Mouse (Mus musculus) kidney, adult 9 months (tissue): ENCODE measurements around the gene Phykpl.
"Not testable (repeated sequence)": the region's sequence is repeated elsewhere in the genome, so short reads cannot be mapped to it uniquely, and the experiment has no call there.

Experiments used
- DNase-seq: peaks from one replicate; pipeline ENCODE4 v3.0.0; 2022

The Phykpl gene

GRCm38 (mm10) chr11:51587059-51587458 is 2.5 kb downstream of the Phykpl start:
- DNase-seq: peak; percentile 2

- peak; percentile 4 for DNase-seq
These were observed 4.3 kb downstream of the Phykpl start for GRCm38 (mm10) chr11:51588833-51589232.

- DNase-seq: peak; percentile 1
These were observed 5.4 kb downstream of the Phykpl start for GRCm38 (mm10) chr11:51590002-51590401.

GRCm38 (mm10) chr11:51591168-51591567 is 6.6 kb downstream of the Phykpl start:
- DNase-seq: no peak

- DNase-seq: no peak
These were observed 7.4 kb downstream of the Phykpl start for GRCm38 (mm10) chr11:51591915-51592314.

- no peak for DNase-seq
These were observed 8.8 kb downstream of the Phykpl start for GRCm38 (mm10) chr11:51593368-51593767.

- DNase-seq: no peak
These were observed 9.3 kb downstream of the Phykpl start for GRCm38 (mm10) chr11:51593849-51594248.

GRCm38 (mm10) chr11:51594715-51595350 is 10.3 kb downstream of the Phykpl start:
- no peak for DNase-seq

GRCm38 (mm10) chr11:51595459-51596083 is 11.0 kb downstream of the Phykpl start:
- no peak for DNase-seq

- no peak for DNase-seq
These were observed 13.0 kb downstream of the Phykpl start for GRCm38 (mm10) chr11:51597553-51597952.

GRCm38 (mm10) chr11:51602253-51602652 is 17.7 kb downstream of the Phykpl start:
- no peak for DNase-seq

- peak; percentile 95 for DNase-seq
These were observed 21.3 kb downstream of the Phykpl start for GRCm38 (mm10) chr11:51605602-51606446.

GRCm38 (mm10) chr11:51606447-51607095 is 22.0 kb downstream of the Phykpl start, which contains the start of gene Hnrnpab:
Gene Hnrnpab (minus strand): TSS chr11:51606847.
- DNase-seq: peak; percentile 99

GRCm38 (mm10) chr11:51607096-51607738 is 22.7 kb downstream of the Phykpl start:
- DNase-seq: no peak

- no peak for DNase-seq
These were observed 24.8 kb downstream of the Phykpl start for GRCm38 (mm10) chr11:51609266-51609909.

- DNase-seq: not testable (repeated sequence)
These were observed 25.4 kb downstream of the Phykpl start for GRCm38 (mm10) chr11:51609940-51610339.

- DNase-seq: no peak
These were observed 29.7 kb downstream of the Phykpl start for GRCm38 (mm10) chr11:51614256-51614655.

- DNase-seq: peak; percentile 44
These were observed 30.6 kb downstream of the Phykpl start for GRCm38 (mm10) chr11:51615129-51615528.

GRCm38 (mm10) chr11:51615601-51616000 is 31.0 kb downstream of the Phykpl start:
- DNase-seq: peak; percentile 84

GRCm38 (mm10) chr11:51616113-51616512 is 31.6 kb downstream of the Phykpl start:
- not testable (repeated sequence) for DNase-seq

- DNase-seq: peak; percentile 89
These were observed 33.1 kb downstream of the Phykpl start for GRCm38 (mm10) chr11:51617693-51618092.

- DNase-seq: no peak
These were observed 34.4 kb downstream of the Phykpl start for GRCm38 (mm10) chr11:51618894-51619408.
